Mouse (Mus musculus) right cerebral cortex, postnatal 10 days (tissue): ENCODE measurements around the gene Gm8267.
"Not testable (repeated sequence)": the region's sequence is repeated elsewhere in the genome, so short reads cannot be mapped to it uniquely, and the experiment has no call there.

Experiments
- DNase-seq, 2 experiments: peaks; one replicate each; pipeline ENCODE4 v3.0.0; 2021; ENCODE audit warnings: low spot score in 2 of 2

Gm8267 gene

DNA sequence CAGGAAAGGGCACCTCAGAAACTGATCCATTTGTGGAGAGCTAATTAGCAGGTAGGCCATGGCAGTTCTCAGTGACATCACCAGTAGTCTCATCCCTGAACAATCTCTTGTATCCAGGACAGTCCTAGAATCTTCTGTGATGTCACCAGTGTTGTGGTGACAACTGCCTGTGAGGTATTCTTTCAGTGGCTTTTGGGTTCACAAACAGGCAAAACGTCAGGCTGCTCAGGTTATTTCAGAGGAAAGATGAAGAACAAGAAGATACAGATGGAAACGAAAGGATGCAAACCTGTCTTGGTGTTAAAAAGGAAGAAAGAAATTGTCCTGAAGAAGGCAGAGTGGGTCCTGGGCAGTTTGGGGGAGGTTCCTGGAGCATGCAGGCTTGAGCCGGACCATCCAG is at the start of gene Gm8267:
Gene Gm8267 (minus strand): TSS at position 101 of the 400 bp plus-strand sequence.
- DNase-seq, result no peak

DNA sequence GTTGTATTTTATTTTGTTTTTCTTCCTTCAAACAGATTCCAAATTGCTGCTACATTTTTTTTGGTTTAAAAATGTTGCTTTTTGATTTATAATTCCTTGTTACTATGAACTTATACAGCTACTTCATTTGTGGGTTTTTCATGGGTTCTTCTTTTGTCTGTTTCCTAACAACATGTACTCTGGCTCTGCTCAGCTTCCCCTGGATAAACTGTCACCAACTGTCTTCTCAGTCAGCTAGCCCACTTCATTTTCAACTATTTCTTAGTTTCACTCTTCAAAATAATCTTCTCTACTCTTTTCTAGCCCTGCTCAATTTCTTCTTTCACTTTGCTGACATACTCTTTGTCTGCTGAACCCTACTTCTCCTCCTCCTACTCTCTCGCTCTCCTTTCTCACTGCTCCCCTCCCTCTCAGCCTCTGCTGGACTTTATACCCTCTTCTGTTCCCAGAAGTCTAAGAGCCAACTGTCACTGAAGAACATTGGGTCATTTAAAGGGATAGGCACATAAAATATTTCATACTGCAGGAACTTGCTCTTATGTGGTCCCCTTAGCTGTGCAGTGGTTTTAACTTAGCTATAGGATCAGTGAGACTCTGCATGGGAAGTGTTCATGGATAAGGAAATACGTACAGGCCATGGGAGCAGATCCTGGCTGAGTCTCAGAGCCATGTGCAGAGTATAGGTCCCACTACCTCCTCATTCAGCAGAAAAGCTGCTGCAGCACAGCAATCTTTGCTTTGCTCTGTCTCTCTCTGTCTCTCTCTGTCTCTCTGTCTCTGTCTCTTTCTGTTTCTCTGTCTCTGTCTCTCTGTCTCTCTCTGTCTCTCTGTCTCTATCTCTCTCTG is 39.6 kb upstream of the Gm8267 start:
- not testable (repeated sequence) for DNase-seq

DNA sequence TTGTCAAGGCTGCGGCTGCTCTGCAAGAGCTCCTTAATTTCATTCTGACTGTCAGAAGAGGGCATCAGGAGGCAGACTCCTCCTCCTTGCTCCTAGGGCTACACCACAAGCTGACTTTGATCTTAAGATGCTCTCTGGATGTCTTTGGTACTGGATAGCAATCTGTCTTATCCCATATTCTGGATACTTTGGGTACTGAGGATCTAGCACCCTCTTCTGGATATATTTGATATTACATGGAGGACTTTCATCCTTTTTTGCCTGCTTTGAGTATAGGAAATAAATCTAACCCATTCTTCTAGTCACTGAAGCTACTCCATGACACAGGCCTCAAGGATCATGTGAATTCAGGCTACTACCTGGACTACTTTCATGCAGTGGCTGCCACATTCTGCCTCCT is 7.4 kb downstream of the Gm8267 start:
- not testable (repeated sequence) for DNase-seq

DNA sequence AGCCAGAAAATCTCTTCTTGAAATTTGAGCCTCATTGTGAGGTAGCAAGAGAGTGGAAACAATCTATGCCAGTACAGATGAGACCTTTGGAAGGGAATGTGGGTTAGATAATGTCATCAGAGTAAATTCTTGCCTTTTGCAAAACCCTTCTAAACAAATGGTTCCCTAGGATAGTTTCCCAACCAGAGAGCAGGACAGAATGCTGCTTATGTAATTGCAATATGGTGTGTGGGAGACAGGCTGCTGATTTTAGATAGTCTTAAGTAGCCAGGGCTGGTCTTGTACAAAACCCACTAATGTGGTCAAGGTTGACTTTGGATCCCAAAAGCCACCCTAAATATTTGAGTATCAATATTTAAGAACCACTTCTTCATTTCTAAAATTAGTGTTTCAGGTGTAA is 19.4 kb downstream of the Gm8267 start:
- not testable (repeated sequence) for DNase-seq

DNA sequence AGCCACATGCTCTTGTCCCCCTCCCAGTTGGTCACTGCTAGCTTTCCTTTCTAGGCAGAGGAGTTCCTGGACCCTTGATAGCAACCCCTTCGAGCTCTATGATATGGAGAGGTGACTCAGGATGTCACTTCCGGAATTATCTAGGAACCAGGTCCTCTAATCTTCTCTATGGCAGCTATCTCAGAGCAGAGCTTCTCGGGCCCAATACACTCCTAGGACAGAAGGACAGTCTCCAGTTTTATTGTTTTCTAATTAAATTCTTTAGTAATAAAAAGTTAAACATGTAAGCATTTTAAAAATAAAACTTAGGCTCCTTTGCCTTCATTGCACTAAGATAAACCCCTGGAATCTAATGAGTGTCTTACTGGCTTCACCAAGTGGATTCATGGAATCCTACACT is 43.8 kb downstream of the Gm8267 start, which contains the start of gene Gm8257:
Gene Gm8257 (minus strand): TSS at position 101 of the 400 bp plus-strand sequence.
- not testable (repeated sequence) for DNase-seq
